Mouse (Mus musculus) embryonic facial prominence, embryonic 12.5 days (tissue): ENCODE measurements at regions not wholly inside any gene's neighbourhood (a gene's known extent, or its start where the extent isn't known, plus 50 kb on each side); places are given as distances from the start of the nearest gene placed in this dataset.
A peak's percentile ranks its signal among the peaks of the same experiment; 100 is the strongest.

Source experiments
- ATAC-seq: fragments of 200-750 bp; cut with Nextera tagmentation; 2 replicates; pipeline ENCODE4 v1.8.0; 2017; ENCODE audit not compliant: insufficient number of reproducible peaks, insufficient read depth, low FRiP score, low TSS enrichment
- H3K27ac ChIP-seq: fragments of 300-500 bp; sonication (generic); 2 replicates; pipeline ENCODE4 v1.5.1; 2016; ENCODE audit warnings: mild to moderate bottlenecking
- H3K27me3 ChIP-seq: fragments of 300-500 bp; sonication (generic); 2 replicates; pipeline ENCODE4 v1.6.1; 2016; ENCODE audit warnings: mild to moderate bottlenecking, moderate library complexity
- H3K36me3 ChIP-seq: fragments of 300-500 bp; sonication (generic); 2 replicates; pipeline ENCODE4 v1.6.1; 2016; ENCODE audit warnings: mild to moderate bottlenecking
- H3K4me1 ChIP-seq: fragments of 300-500 bp; sonication (generic); 2 replicates; pipeline ENCODE4 v1.6.1; 2016
- H3K4me2 ChIP-seq: fragments of 300-500 bp; sonication (generic); replicated peaks from 2 replicates; pipeline ENCODE4 v1.6.1; 2016; ENCODE audit warnings: mild to moderate bottlenecking, moderate library complexity
- H3K4me3 ChIP-seq: fragments of 300-500 bp; sonication (generic); 2 replicates; pipeline ENCODE4 v1.5.1; 2016; ENCODE audit warnings: mild to moderate bottlenecking
- H3K9ac ChIP-seq: fragments of 300-500 bp; sonication (generic); 2 replicates; pipeline ENCODE4 v1.6.1; 2016; ENCODE audit warnings: mild to moderate bottlenecking, moderate library complexity
- H3K9me3 ChIP-seq: fragments of 300-500 bp; sonication (generic); 2 replicates; pipeline ENCODE4 v1.6.1; 2016; ENCODE audit warnings: mild to moderate bottlenecking, moderate library complexity
- WGBS: fragments of 180-500 bp; shearing (Covaris S2); methylation state at CpG from one replicate; pipeline ENCODE4 v1.1.7; 2016; 5-methylcytosine and 5-hydroxymethylcytosine counted together

DNA sequence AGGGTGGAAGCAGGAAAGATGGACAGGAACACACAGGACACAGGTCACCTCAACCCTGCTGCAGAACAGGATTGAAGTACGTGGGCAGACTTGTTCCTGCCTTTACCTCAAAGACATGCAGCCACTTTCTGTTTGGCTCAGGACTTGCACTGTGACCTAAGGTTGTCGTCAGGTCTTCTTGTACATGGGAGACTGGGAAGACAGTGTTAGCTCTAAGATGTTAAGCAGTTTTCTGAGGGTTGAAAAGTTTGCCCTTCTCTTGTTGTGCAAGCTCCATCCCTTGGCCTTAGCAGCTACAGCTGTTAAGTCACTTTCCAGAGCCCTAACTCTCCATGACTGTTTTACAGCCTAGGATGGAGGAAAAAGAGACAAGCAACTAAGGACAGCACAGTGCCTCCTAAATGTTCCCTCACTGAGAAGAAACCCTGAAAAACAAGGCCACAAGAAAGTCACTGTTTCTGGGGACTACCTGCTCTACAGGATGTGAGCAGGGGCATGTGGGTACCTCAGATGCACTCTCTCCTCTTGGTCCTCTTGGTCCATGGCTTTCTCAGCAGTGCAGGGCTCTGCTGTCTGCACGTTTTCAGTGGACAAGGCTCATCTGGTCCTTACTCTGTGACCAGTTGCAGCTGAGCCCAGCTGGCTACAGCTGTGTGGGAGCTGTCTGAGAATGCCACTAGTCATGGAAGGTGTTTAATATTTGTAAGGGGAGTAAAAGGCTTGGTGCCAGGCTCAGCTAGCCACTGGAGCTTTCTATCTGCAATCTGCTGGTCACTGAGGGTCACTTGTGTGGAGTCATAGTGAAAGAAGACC lies 122.1 kb upstream of the Gm5148 start:
- H3K4me1 ChIP-seq, result peaks cover 17% of the 10 kb centered on the region; the same call in 1 of the 2 replicates
- H3K4me2 ChIP-seq, result no peak overlapping the region
- WGBS, result 70% methylated on average over 3 of the region's 3 CpGs
- no peak overlapping the region for H3K4me3 ChIP-seq
- no peaks in the 10 kb centered on the region for H3K27me3 ChIP-seq
- ATAC-seq, result no peak
- no peak overlapping the region for H3K27ac ChIP-seq
- no peak overlapping the region for H3K9ac ChIP-seq
- H3K36me3 ChIP-seq, result no peaks in the 10 kb centered on the region
- H3K9me3 ChIP-seq, result no peaks in the 10 kb centered on the region

DNA sequence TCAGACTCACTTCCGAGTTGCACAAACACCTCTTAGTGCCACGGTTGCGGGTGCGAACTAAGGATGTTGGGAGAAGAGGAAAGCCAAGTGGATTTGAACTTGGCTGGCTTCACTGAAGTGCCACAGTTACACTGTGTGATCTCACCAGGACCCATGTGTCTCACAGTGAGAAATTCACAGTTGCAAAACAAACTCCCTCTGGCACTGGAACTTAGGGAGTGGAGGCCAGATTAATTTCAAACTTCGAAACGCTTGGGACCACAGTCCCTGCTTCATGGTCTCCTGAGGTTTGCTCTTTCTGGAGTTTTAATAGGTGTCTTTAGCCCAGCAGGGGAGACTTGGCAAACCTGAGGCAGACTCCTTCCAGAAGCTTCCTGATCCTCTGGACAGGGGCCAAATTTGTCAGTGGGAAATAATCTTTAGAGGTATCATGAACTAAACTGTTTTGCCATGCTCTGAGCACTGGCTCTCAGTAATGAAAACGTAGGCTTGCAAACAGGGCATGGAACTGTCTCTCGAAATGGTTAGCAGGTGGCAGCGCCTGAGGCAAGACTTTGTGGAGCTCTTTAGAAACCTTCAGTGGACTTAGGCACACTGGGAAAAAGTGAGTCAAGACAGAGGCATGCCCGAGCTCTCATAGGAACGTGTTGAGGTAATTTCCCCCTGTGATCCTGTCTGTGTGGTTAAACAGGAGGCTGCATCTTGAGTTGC lies 121.2 kb upstream of the Gm5148 start:
- 0 out of 2 replicates have a peak, but pooled peaks have one; percentile 15 for ATAC-seq
- WGBS, result 66% methylated on average over 11 of the region's 11 CpGs
- no peak overlapping the region for H3K9ac ChIP-seq
- H3K36me3 ChIP-seq, result no peaks in the 10 kb centered on the region
- no peak overlapping the region for H3K4me2 ChIP-seq
- no peak overlapping the region for H3K27ac ChIP-seq
- H3K4me3 ChIP-seq, result no peak overlapping the region
- no peaks in the 10 kb centered on the region for H3K27me3 ChIP-seq
- H3K9me3 ChIP-seq, result no peaks in the 10 kb centered on the region
- peaks cover 17% of the 10 kb centered on the region; the same call in 1 of the 2 replicates for H3K4me1 ChIP-seq

DNA sequence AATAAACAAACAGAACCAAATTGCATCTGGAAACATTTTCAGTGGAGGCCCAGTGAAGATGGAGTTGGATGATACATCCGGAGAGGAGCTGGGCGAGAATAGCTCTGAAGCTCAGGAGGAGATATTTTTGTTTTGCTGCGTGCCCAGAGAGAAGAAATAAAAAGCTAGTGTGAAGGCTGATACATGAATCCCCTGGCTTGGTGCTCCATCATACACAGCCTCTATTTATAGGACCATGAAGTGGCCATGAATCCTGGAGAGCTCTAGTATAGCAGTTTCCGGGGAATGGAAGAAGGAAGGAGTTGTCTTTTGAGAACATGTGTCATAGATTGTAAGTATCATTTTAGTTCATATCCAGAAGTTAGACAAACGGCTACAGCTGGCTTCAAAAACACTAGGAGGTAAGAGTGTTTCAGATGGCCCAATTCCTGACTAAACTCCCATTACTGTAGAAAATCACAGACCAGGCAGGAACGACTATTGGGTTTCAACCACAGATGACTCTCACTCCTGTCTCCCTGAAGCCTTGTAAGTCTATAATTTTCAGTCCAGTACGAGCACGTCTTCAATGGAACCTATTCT lies 120.5 kb upstream of the Gm5148 start:
- Histone ChIP-seq H3K4me2 (no peak overlapping the region), H3K9ac (no peak overlapping the region), H3K4me3 (no peak overlapping the region), H3K9me3 (no peaks in the 10 kb centered on the region), H3K27ac (no peak overlapping the region), H3K4me1 (peaks cover 17% of the 10 kb centered on the region; the same call in 1 of the 2 replicates), H3K36me3 (no peaks in the 10 kb centered on the region), H3K27me3 (no peaks in the 10 kb centered on the region)
- ATAC-seq, result no peak
- 57% methylated on average over 8 of the region's 8 CpGs for WGBS

DNA sequence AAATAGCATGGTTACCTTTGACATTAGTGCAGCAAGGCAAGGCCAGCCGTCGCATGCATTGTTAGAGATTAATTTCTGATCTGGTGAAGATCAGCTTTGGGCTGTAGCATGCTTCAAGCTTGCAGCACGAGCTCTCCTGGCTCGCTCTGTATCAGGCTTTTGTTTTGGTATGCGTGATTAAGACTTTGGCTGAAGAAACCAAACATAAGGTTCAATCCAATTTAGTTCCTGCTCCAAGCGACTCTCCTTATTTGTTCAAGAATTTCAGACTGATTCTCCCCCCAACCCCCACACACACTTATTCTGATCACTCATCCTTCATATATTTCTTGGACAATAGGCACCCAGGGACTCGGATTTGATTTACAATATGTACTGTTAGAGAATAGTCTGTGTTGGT lies 118.0 kb upstream of the Gm5148 start:
- no peaks in the 10 kb centered on the region for H3K36me3 ChIP-seq
- peaks cover 17% of the 10 kb centered on the region; the same call in 1 of the 2 replicates for H3K4me1 ChIP-seq
- no peak overlapping the region for H3K4me3 ChIP-seq
- H3K9me3 ChIP-seq, result no peaks in the 10 kb centered on the region
- no peak overlapping the region for H3K4me2 ChIP-seq
- H3K27ac ChIP-seq, result no peak overlapping the region
- no peak for ATAC-seq
- WGBS, result 69% methylated on average over 7 of the region's 7 CpGs
- no peak overlapping the region for H3K9ac ChIP-seq
- H3K27me3 ChIP-seq, result no peaks in the 10 kb centered on the region

DNA sequence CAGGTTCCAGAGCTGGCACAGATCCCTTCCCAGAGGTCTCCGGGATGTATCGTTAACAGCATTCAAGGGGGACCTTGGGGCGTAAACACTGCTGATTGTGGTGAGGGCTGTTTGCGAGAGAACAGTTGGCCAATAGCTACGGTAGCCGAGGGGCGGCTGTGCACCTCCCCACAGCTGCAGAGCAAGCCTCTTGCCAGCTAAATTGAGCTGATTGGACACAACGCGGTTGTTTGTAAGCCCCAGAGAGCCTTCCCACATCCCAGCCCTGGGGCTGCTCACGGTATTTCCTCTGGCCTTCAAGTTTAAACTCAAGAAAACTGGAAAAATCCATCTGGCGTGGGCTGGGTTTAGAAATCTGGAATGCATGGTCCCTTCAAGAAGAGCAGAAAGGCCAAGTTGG lies 114.6 kb upstream of the Gm5148 start:
- ATAC-seq, result no peak
- H3K4me1 ChIP-seq, result no peaks in the 10 kb centered on the region
- no peaks in the 10 kb centered on the region for H3K9me3 ChIP-seq
- no peak overlapping the region for H3K4me2 ChIP-seq
- H3K27ac ChIP-seq, result no peak overlapping the region
- no peaks in the 10 kb centered on the region for H3K27me3 ChIP-seq
- no peak overlapping the region for H3K4me3 ChIP-seq
- 61% methylated on average over 11 of the region's 11 CpGs for WGBS
- H3K36me3 ChIP-seq, result no peaks in the 10 kb centered on the region
- no peak overlapping the region for H3K9ac ChIP-seq

DNA sequence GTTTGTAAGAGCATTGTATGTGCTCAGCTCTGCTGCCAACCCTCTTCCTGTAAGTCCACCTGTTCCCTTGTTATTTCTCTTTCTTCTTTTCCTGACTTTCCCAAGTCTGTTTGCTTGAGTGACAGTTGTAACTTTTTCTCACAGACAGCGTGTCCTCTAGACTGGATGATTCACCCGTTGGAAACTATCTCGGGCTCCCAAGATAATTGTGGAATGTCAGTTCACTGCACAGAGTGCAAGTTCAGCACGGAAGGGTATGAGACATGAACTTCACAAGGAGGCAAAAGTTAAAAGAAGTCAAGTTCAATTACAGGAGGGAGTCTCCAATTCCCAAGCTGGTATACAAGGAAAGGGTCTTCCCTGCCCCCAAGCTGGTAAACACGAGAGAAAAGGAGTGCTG lies 112.5 kb upstream of the Gm5148 start:
- no peak for ATAC-seq
- H3K27me3 ChIP-seq, result no peaks in the 10 kb centered on the region
- no peak overlapping the region for H3K4me2 ChIP-seq
- no peak overlapping the region for H3K27ac ChIP-seq
- no peak overlapping the region for H3K9ac ChIP-seq
- no peak overlapping the region for H3K4me3 ChIP-seq
- no peaks in the 10 kb centered on the region for H3K4me1 ChIP-seq
- 66% methylated on average over 5 of the region's 5 CpGs for WGBS
- no peaks in the 10 kb centered on the region for H3K9me3 ChIP-seq
- H3K36me3 ChIP-seq, result no peaks in the 10 kb centered on the region

DNA sequence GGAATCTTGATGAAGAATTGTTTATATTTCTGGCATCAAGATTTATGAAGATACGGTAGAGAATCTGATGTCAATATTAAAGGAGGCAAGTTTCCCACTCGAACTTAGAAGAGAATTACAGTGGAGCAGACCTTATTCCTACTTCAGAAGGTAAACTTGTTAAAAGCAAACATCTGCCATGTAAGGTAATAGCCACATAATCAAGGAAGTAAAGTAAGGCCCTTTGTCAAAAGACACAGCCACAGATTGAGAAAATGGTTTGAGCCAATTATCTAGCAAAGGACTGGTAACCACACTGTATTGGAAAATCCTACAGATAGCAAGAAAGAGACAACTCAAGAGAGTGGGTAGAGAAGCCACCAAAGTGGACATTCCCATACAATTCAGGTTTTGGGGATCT lies 111.4 kb upstream of the Gm5148 start:
- Histone ChIP-seq H3K4me1 (no peaks in the 10 kb centered on the region), H3K9ac (no peak overlapping the region), H3K27ac (no peak overlapping the region), H3K9me3 (no peaks in the 10 kb centered on the region), H3K4me3 (no peak overlapping the region), H3K4me2 (no peak overlapping the region), H3K27me3 (no peaks in the 10 kb centered on the region), H3K36me3 (no peaks in the 10 kb centered on the region)
- ATAC-seq, result no peak
- 83% methylated on average over 2 of the region's 2 CpGs for WGBS

DNA sequence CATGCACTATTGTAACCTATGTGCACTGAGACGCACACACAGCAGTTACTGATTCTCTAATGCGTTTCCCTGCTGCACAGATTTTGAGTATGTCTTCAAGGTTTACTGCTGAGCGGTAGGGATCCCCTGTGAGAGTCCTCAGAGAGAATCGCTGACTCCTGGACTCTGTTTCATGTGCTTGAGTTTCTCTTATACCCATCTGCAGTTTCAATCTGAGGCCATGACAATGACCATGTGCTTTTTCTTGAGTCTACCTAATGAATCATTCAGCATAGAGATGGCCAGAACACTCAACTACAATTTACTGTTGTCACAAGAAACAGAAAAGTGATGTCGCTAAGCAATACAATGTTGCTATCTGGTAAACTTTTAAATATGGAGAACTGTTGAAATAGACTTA lies 110.8 kb upstream of the Gm5148 start:
- no peaks in the 10 kb centered on the region for H3K36me3 ChIP-seq
- H3K9me3 ChIP-seq, result no peaks in the 10 kb centered on the region
- no peak overlapping the region for H3K4me3 ChIP-seq
- ATAC-seq, result no peak
- H3K4me2 ChIP-seq, result no peak overlapping the region
- no peaks in the 10 kb centered on the region for H3K4me1 ChIP-seq
- H3K27ac ChIP-seq, result no peak overlapping the region
- 82% methylated on average over 5 of the region's 5 CpGs for WGBS
- H3K27me3 ChIP-seq, result no peaks in the 10 kb centered on the region
- no peak overlapping the region for H3K9ac ChIP-seq

DNA sequence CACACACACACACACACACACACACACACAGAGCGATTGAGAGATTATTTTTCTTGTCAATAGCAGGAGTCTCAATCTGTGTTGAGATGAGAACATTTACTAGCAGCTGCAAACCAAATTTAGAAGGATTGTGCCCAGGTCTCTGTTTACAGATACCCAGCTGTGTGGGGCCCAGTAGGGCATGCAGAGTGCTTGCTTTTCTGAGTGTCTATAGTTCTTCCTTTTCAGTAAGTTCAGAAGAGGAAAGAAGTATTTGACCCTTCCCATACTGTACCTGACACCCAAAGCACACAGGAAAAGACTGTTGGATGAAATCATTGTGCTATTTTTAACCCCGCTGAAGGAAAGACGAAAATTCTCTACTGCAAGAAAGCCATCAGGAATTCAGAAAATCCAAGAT lies 110.3 kb upstream of the Gm5148 start:
- H3K9me3 ChIP-seq, result no peaks in the 10 kb centered on the region
- ATAC-seq, result no peak
- H3K9ac ChIP-seq, result no peak overlapping the region
- no peaks in the 10 kb centered on the region for H3K27me3 ChIP-seq
- H3K36me3 ChIP-seq, result no peaks in the 10 kb centered on the region
- no peak overlapping the region for H3K4me2 ChIP-seq
- no peak overlapping the region for H3K4me3 ChIP-seq
- 70% methylated on average over 3 of the region's 3 CpGs for WGBS
- H3K4me1 ChIP-seq, result no peaks in the 10 kb centered on the region
- no peak overlapping the region for H3K27ac ChIP-seq

DNA sequence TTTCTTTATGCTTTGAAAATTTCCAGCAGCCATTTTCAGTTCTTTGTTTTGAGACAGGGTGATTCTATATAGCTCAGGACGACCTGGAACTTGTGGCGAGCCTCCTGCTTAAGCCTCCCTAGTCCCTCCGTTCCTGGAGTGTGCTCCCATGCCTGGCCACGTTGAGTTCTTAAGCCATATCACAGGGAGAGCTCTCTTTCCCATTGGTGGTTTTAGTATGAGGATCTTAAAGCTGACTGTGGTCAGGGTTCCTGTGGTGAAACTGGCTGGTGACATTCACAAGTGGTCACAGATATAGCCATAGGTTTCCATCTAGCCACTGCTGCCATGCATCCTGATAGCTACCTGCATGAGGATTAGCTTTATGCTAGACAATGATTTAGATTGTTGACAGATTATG lies 109.1 kb upstream of the Gm5148 start:
- Histone ChIP-seq H3K36me3 (no peaks in the 10 kb centered on the region), H3K27me3 (no peaks in the 10 kb centered on the region), H3K4me2 (no peak overlapping the region), H3K4me3 (no peak overlapping the region), H3K27ac (no peak overlapping the region), H3K9me3 (no peaks in the 10 kb centered on the region), H3K9ac (no peak overlapping the region), H3K4me1 (no peaks in the 10 kb centered on the region)
- 72% methylated on average over 4 of the region's 4 CpGs for WGBS
- ATAC-seq, result no peak

DNA sequence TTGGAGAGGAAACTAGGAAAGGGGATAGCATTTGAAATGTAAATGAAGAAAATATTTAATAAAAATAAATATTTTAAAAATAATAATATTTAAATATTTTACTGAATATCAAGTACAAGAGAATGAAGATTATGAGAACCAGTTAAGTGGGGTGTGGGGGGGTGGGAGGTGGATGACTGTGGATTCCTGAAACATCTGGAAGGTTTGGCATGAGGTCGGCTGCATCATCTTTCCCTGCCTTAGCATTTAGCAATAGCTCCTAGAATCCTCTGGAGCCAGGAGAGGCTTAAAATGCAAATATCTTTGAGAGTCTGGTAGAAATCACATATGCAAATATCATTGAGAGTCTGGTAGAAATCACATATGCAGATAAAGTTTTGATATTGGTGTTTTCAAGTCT lies 103.3 kb upstream of the Gm5148 start:
- 50% methylated on average over 1 of the region's 1 CpGs for WGBS
- Histone ChIP-seq H3K9me3 (no peaks in the 10 kb centered on the region), H3K4me2 (no peak overlapping the region), H3K27ac (no peak overlapping the region), H3K9ac (no peak overlapping the region), H3K36me3 (no peaks in the 10 kb centered on the region), H3K4me1 (no peaks in the 10 kb centered on the region), H3K27me3 (no peaks in the 10 kb centered on the region), H3K4me3 (no peak overlapping the region)
- no peak for ATAC-seq

DNA sequence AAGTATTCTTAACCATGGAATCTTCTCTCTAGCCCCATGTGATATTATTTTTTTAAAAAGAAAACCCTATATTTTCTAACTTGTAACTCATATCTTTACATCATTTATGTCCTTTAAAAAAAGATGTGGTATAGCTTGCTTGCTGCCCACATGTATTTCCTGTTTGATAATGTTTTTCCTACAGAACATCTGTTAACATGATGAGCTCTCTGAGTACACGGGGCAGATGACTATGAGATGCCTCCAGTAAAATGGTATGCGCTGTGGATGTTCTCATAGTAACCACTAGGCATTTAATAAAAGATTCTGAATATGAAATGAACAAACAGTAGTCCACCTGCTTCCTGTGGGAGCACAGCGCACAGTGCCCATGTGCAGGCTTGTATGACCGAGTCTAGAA lies 101.3 kb upstream of the Gm5148 start:
- no peaks in the 10 kb centered on the region for H3K9me3 ChIP-seq
- H3K4me2 ChIP-seq, result no peak overlapping the region
- H3K36me3 ChIP-seq, result no peaks in the 10 kb centered on the region
- no peak overlapping the region for H3K4me3 ChIP-seq
- H3K9ac ChIP-seq, result no peak overlapping the region
- ATAC-seq, result no peak
- H3K4me1 ChIP-seq, result no peaks in the 10 kb centered on the region
- WGBS, result 88% methylated on average over 4 of the region's 4 CpGs
- H3K27ac ChIP-seq, result no peak overlapping the region
- H3K27me3 ChIP-seq, result no peaks in the 10 kb centered on the region
